Mouse (Mus musculus): ENCODE data around the gene Uvrag. TPM values are rescaled to one million over a fixed set of nuclear protein-coding genes. Genes with fewer than 3 reads are reported as not detected.

The Uvrag gene
- polyA plus RNA-seq, 1 experiment from 2014 or later = 14.8 TPM

GRCm38 (mm10) chr7:98850388-98850787 lies 290.6 kb downstream of the Uvrag start:
- Histone ChIP-seq H3K4me2 (ENCODE audit: low read depth, low read length) (no peak overlapping the region), H3K27me3 (ENCODE audit: control insufficient read depth, insufficient read depth, low read length) (no peaks in the 10 kb centered on the region), H3K4me1 (ENCODE audit: control insufficient read depth, insufficient read depth, low read length) (peaks cover 15% of the 10 kb centered on the region), H3K9me3 (replicated peaks; ENCODE audit: control insufficient read depth, low read length) (no peaks in the 10 kb centered on the region), H3K36me3 (ENCODE audit: control insufficient read depth, insufficient read depth, low read length) (no peaks in the 10 kb centered on the region), H3K27ac (ENCODE audit: low read length) (peak overlapping the region; percentile 60), H3K4me3 (replicated peaks; ENCODE audit: low read length) (no peak overlapping the region), H3K9ac (ENCODE audit: low read length) (no peak overlapping the region)
- no peak for ATAC-seq (ENCODE audit: insufficient read depth, low FRiP score)
- WGBS = 81% methylated on average over 5 of the region's 5 CpGs

GRCm38 (mm10) chr7:98848899-98849640 lies 291.9 kb downstream of the Uvrag start:
- Histone ChIP-seq H3K4me3 (replicated peaks; ENCODE audit: low read length) (no peak overlapping the region), H3K27me3 (ENCODE audit: control insufficient read depth, insufficient read depth, low read length) (no peaks in the 10 kb centered on the region), H3K4me2 (ENCODE audit: low read depth, low read length) (no peak overlapping the region), H3K9me3 (replicated peaks; ENCODE audit: control insufficient read depth, low read length) (no peaks in the 10 kb centered on the region), H3K4me1 (ENCODE audit: control insufficient read depth, insufficient read depth, low read length) (peaks cover 15% of the 10 kb centered on the region), H3K9ac (ENCODE audit: low read length) (no peak overlapping the region), H3K27ac (ENCODE audit: low read length) (peak overlapping the region; percentile 70), H3K36me3 (ENCODE audit: control insufficient read depth, insufficient read depth, low read length) (no peaks in the 10 kb centered on the region)
- 72% methylated on average over 8 of the region's 8 CpGs for WGBS
- ATAC-seq (ENCODE audit: insufficient read depth, low FRiP score) = peak; percentile 73; the same call in 1 of the 2 replicates

DNA sequence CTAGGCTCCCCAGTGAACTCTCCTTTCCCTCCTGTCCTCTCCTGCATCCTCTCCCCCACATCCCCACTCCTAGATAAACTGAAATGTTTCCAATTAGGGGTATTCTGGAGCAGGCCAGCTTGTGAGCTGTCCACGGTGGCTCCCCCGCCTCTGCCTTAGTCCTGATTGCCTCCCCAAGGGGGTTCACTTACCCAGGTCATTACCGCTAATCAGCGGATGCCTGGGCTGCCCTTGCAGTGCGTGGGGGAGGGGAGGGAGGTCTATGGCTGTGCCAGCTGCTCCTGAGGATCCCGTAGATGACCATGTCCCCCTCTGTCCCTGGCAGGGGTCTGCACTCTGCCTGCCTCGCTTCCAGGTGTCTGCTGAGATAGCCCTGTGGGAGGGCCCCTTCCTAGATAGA lies 297.3 kb downstream of the Uvrag start:
- no peak overlapping the region for H3K4me2 ChIP-seq (ENCODE audit: low read depth, low read length)
- peaks cover 13% of the 10 kb centered on the region; the same call in 1 of the 2 replicates for H3K27me3 ChIP-seq (ENCODE audit: control insufficient read depth, insufficient read depth, low read length)
- no peaks in the 10 kb centered on the region for H3K36me3 ChIP-seq (ENCODE audit: control insufficient read depth, insufficient read depth, low read length)
- H3K4me1 ChIP-seq (ENCODE audit: control insufficient read depth, insufficient read depth, low read length) = peaks cover 14% of the 10 kb centered on the region; the same call in 1 of the 2 replicates
- H3K9ac ChIP-seq (ENCODE audit: low read length) = no peak overlapping the region
- no peak for ATAC-seq (ENCODE audit: insufficient read depth, low FRiP score)
- no peak overlapping the region for H3K27ac ChIP-seq (ENCODE audit: low read length)
- H3K4me3 ChIP-seq (replicated peaks; ENCODE audit: low read length) = no peak overlapping the region
- WGBS = 63% methylated on average over 7 of the region's 7 CpGs
- H3K9me3 ChIP-seq (replicated peaks; ENCODE audit: control insufficient read depth, low read length) = no peaks in the 10 kb centered on the region

- no peaks in the 10 kb centered on the region for H3K36me3 ChIP-seq (ENCODE audit: control insufficient read depth, insufficient read depth, low read length)
- peaks cover 19% of the 10 kb centered on the region; the same call in 1 of the 2 replicates for H3K4me1 ChIP-seq (ENCODE audit: control insufficient read depth, insufficient read depth, low read length)
- H3K9me3 ChIP-seq (replicated peaks; ENCODE audit: control insufficient read depth, low read length) = no peaks in the 10 kb centered on the region
- no peak overlapping the region for H3K27ac ChIP-seq (ENCODE audit: low read length)
- 84% methylated on average over 3 of the region's 3 CpGs for WGBS
- no peak overlapping the region for H3K4me3 ChIP-seq (replicated peaks; ENCODE audit: low read length)
- H3K27me3 ChIP-seq (ENCODE audit: control insufficient read depth, insufficient read depth, low read length) = peaks cover 13% of the 10 kb centered on the region; the same call in 1 of the 2 replicates
- no peak overlapping the region for H3K4me2 ChIP-seq (ENCODE audit: low read depth, low read length)
- no peak overlapping the region for H3K9ac ChIP-seq (ENCODE audit: low read length)
- ATAC-seq (ENCODE audit: insufficient read depth, low FRiP score) = no peak
Measured at GRCm38 (mm10) chr7:98842997-98843396, 297.9 kb downstream of the Uvrag start.

GRCm38 (mm10) chr7:98841802-98842201 lies 299.1 kb downstream of the Uvrag start:
- 66% methylated on average over 3 of the region's 3 CpGs for WGBS
- Histone ChIP-seq H3K9me3 (replicated peaks; ENCODE audit: control insufficient read depth, low read length) (no peaks in the 10 kb centered on the region), H3K9ac (ENCODE audit: low read length) (no peak overlapping the region), H3K27me3 (ENCODE audit: control insufficient read depth, insufficient read depth, low read length) (peaks cover 20% of the 10 kb centered on the region), H3K27ac (ENCODE audit: low read length) (no peak overlapping the region), H3K4me2 (ENCODE audit: low read depth, low read length) (no peak overlapping the region), H3K36me3 (ENCODE audit: control insufficient read depth, insufficient read depth, low read length) (no peaks in the 10 kb centered on the region), H3K4me1 (ENCODE audit: control insufficient read depth, insufficient read depth, low read length) (peaks cover 29% of the 10 kb centered on the region; the same call in 1 of the 2 replicates), H3K4me3 (replicated peaks; ENCODE audit: low read length) (no peak overlapping the region)
- ATAC-seq (ENCODE audit: insufficient read depth, low FRiP score) = no peak

- Histone ChIP-seq H3K36me3 (ENCODE audit: control insufficient read depth, insufficient read depth, low read length) (no peaks in the 10 kb centered on the region), H3K4me3 (replicated peaks; ENCODE audit: low read length) (no peak overlapping the region), H3K4me2 (ENCODE audit: low read depth, low read length) (no peak overlapping the region), H3K27me3 (ENCODE audit: control insufficient read depth, insufficient read depth, low read length) (peaks cover 27% of the 10 kb centered on the region), H3K4me1 (ENCODE audit: control insufficient read depth, insufficient read depth, low read length) (peaks cover 38% of the 10 kb centered on the region), H3K9me3 (replicated peaks; ENCODE audit: control insufficient read depth, low read length) (no peaks in the 10 kb centered on the region), H3K9ac (ENCODE audit: low read length) (no peak overlapping the region), H3K27ac (ENCODE audit: low read length) (no peak overlapping the region)
- no peak for ATAC-seq (ENCODE audit: insufficient read depth, low FRiP score)
- 63% methylated on average over 3 of the region's 3 CpGs for WGBS
Measured at GRCm38 (mm10) chr7:98840771-98841170, 300.2 kb downstream of the Uvrag start.

DNA sequence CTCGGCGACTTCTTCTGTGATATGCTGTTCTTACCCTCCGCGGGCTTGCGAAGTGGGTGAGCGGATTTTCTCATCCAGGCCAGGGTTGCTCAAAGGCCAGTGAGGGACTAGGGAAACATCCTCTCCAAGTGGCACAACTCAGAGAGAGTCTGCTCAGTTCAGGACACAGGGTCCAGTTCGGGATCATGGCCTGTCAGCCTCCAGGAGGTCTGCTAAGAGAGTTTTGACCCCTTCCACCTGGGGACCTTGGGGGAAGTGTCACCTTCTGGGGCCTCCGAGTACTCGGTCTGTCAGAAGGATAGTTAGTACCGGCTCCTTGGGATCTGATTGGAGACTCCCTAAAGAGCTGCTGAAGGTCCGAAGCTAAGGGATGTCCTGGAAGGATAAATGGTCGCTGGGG lies 301.6 kb downstream of the Uvrag start:
- no peaks in the 10 kb centered on the region for H3K9me3 ChIP-seq (replicated peaks; ENCODE audit: control insufficient read depth, low read length)
- WGBS = 15% methylated on average over 12 of the region's 12 CpGs
- peak overlapping the region; percentile 90 for H3K4me2 ChIP-seq (ENCODE audit: low read depth, low read length)
- H3K4me3 ChIP-seq (replicated peaks; ENCODE audit: low read length) = peak overlapping the region; percentile 56
- peaks cover 32% of the 10 kb centered on the region for H3K27me3 ChIP-seq (ENCODE audit: control insufficient read depth, insufficient read depth, low read length)
- H3K36me3 ChIP-seq (ENCODE audit: control insufficient read depth, insufficient read depth, low read length) = no peaks in the 10 kb centered on the region
- no peak overlapping the region for H3K27ac ChIP-seq (ENCODE audit: low read length)
- no peak for ATAC-seq (ENCODE audit: insufficient read depth, low FRiP score)
- peaks cover 41% of the 10 kb centered on the region for H3K4me1 ChIP-seq (ENCODE audit: control insufficient read depth, insufficient read depth, low read length)
- H3K9ac ChIP-seq (ENCODE audit: low read length) = peak overlapping the region; percentile 71

DNA sequence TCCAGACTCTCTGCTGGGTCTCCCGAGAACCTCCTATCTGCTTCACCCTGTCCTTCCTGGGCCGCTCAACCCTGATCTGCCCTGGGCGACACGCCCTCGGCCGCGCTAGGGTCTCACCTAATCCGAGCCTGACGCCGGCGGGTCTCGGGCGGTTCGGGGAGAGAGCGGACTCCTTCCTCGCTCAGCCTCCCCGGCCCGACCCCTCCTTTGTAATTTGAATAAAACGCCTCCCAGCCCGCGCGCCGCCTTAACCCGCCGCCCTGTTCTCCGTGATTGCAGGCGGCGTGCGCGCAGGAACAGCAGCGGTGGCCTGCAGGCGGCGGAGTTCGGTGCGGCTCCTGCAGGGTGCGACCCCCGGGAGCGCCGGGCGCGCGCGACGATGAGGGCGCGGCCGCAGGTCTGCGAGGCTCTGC lies 302.2 kb downstream of the Uvrag start:
- H3K4me3 ChIP-seq (replicated peaks; ENCODE audit: low read length) = peak overlapping the region; percentile 56
- ATAC-seq (ENCODE audit: insufficient read depth, low FRiP score) = peak; percentile 59; the same call in 1 of the 2 replicates
- whole genome bisulfite sequencing = under 1% methylated on average over 48 of the region's 48 CpGs

GRCm38 (mm10) chr7:98837901-98838300 lies 303.0 kb downstream of the Uvrag start:
- 1% methylated on average over 17 of the region's 17 CpGs for WGBS
- no peaks in the 10 kb centered on the region for H3K9me3 ChIP-seq (replicated peaks; ENCODE audit: control insufficient read depth, low read length)
- peak overlapping the region; percentile 56 for H3K4me3 ChIP-seq (replicated peaks; ENCODE audit: low read length)
- peak overlapping the region; percentile 90 for H3K4me2 ChIP-seq (ENCODE audit: low read depth, low read length)
- H3K36me3 ChIP-seq (ENCODE audit: control insufficient read depth, insufficient read depth, low read length) = no peaks in the 10 kb centered on the region
- H3K27me3 ChIP-seq (ENCODE audit: control insufficient read depth, insufficient read depth, low read length) = peaks cover 42% of the 10 kb centered on the region
- no peak overlapping the region for H3K9ac ChIP-seq (ENCODE audit: low read length)
- H3K27ac ChIP-seq (ENCODE audit: low read length) = no peak overlapping the region
- ATAC-seq (ENCODE audit: insufficient read depth, low FRiP score) = peak; percentile 53; the same call in 1 of the 2 replicates
- peaks cover 37% of the 10 kb centered on the region for H3K4me1 ChIP-seq (ENCODE audit: control insufficient read depth, insufficient read depth, low read length)

More for the DNA sequence above, 302.2 kb downstream of the Uvrag start:
- Histone ChIP-seq H3K4me2 (ENCODE audit: low read depth, low read length) (peak overlapping the region; percentile 90), H3K9me3 (replicated peaks; ENCODE audit: control insufficient read depth, low read length) (no peaks in the 10 kb centered on the region), H3K27me3 (ENCODE audit: control insufficient read depth, insufficient read depth, low read length) (peaks cover 35% of the 10 kb centered on the region), H3K36me3 (ENCODE audit: control insufficient read depth, insufficient read depth, low read length) (no peaks in the 10 kb centered on the region), H3K9ac (ENCODE audit: low read length) (peak overlapping the region; percentile 71), H3K27ac (ENCODE audit: low read length) (no peak overlapping the region), H3K4me1 (ENCODE audit: control insufficient read depth, insufficient read depth, low read length) (peaks cover 41% of the 10 kb centered on the region)
